Mouse (Mus musculus): ENCODE results near the gene Stxbp4. TPM values are rescaled to one million over a fixed set of nuclear protein-coding genes. Genes with fewer than 3 reads are reported as not detected.

Gene Stxbp4
- 23.5 and 25.7 TPM in 2 replicates for polyA plus RNA-seq (2015; fragmentation: Nextera tagmentation; extraction: Ambion mirVana)

GRCm38 (mm10) chr11:90637440-90638311, at the start of gene Stxbp4, which contains the start of gene Cox11:
Gene Stxbp4 (minus strand): TSS chr11:90638084.
Gene Cox11 (plus strand): TSS chr11:90638173.
- H3K27me3 ChIP-seq: no peaks in the 10 kb centered on the region
- peak within 1 kb of the TSS; percentile 96 for H3K27ac ChIP-seq
- peak within 1 kb of the TSS; percentile 99 for H3K9ac ChIP-seq
- WGBS: under 1% methylated on average over 48 of the region's 48 CpGs
- no peaks in the 10 kb centered on the region for H3K9me3 ChIP-seq
- peaks cover 31% of the 10 kb centered on the region for H3K4me1 ChIP-seq (replicated peaks)
- peak within 1 kb of the TSS; percentile 70 for H3K4me2 ChIP-seq
- peaks cover 17% of the 10 kb centered on the region for H3K36me3 ChIP-seq
- peak; percentile 96 for ATAC-seq (ENCODE audit: low FRiP score)
- H3K4me3 ChIP-seq: peak within 1 kb of the TSS; percentile 98

- Histone ChIP-seq H3K4me1 (replicated peaks) (peaks cover 20% of the 10 kb centered on the region), H3K36me3 (no peaks in the 10 kb centered on the region), H3K27ac (no peak overlapping the region), H3K4me2 (peak overlapping the region; percentile 82), H3K4me3 (peak overlapping the region; percentile 55), H3K9ac (peak overlapping the region; percentile 74), H3K9me3 (no peaks in the 10 kb centered on the region), H3K27me3 (peaks cover 11% of the 10 kb centered on the region; the same call in 1 of the 2 replicates)
- under 1% methylated on average over 17 of the region's 17 CpGs for WGBS
- peak; percentile 46 for ATAC-seq (ENCODE audit: low FRiP score)
Observed at GRCm38 (mm10) chr11:90687040-90687439, 49.2 kb upstream of the Stxbp4 start.

GRCm38 (mm10) chr11:90686287-90687025, 48.6 kb upstream of the Stxbp4 start:
- H3K4me2 ChIP-seq: peak overlapping the region; percentile 82
- no peaks in the 10 kb centered on the region for H3K36me3 ChIP-seq
- H3K4me1 ChIP-seq (replicated peaks): peaks cover 20% of the 10 kb centered on the region
- peak overlapping the region; percentile 55 for H3K4me3 ChIP-seq
- H3K9ac ChIP-seq: peak overlapping the region; percentile 74
- no peaks in the 10 kb centered on the region for H3K9me3 ChIP-seq
- ATAC-seq (ENCODE audit: low FRiP score): no peak
- H3K27ac ChIP-seq: no peak overlapping the region
- H3K27me3 ChIP-seq: peaks cover 11% of the 10 kb centered on the region; the same call in 1 of the 2 replicates
- 74% methylated on average over 13 of the region's 13 CpGs for WGBS

- no peak overlapping the region for H3K4me3 ChIP-seq
Observed at GRCm38 (mm10) chr11:90685196-90685595, 47.3 kb upstream of the Stxbp4 start.

GRCm38 (mm10) chr11:90684765-90685164, 46.9 kb upstream of the Stxbp4 start:
- H3K9me3 ChIP-seq: no peaks in the 10 kb centered on the region
- H3K9ac ChIP-seq: no peak overlapping the region
- H3K27me3 ChIP-seq: peaks cover 9% of the 10 kb centered on the region; the same call in 1 of the 2 replicates
- ATAC-seq (ENCODE audit: low FRiP score): no peak
- no peak overlapping the region for H3K4me3 ChIP-seq
- no peak overlapping the region for H3K4me2 ChIP-seq
- H3K27ac ChIP-seq: no peak overlapping the region
- 72% methylated on average over 6 of the region's 6 CpGs for WGBS
- H3K36me3 ChIP-seq: no peaks in the 10 kb centered on the region
- H3K4me1 ChIP-seq (replicated peaks): peaks cover 16% of the 10 kb centered on the region

More at GRCm38 (mm10) chr11:90685196-90685595, 47.3 kb upstream of the Stxbp4 start:
- Histone ChIP-seq H3K4me2 (no peak overlapping the region), H3K36me3 (no peaks in the 10 kb centered on the region), H3K27me3 (peaks cover 9% of the 10 kb centered on the region; the same call in 1 of the 2 replicates), H3K27ac (no peak overlapping the region), H3K9me3 (no peaks in the 10 kb centered on the region), H3K9ac (no peak overlapping the region; the same call in 1 of the 2 replicates), H3K4me1 (replicated peaks) (peaks cover 16% of the 10 kb centered on the region)
- WGBS: 78% methylated on average over 6 of the region's 6 CpGs
- no peak for ATAC-seq (ENCODE audit: low FRiP score)

- no peak overlapping the region for H3K27ac ChIP-seq
- no peak overlapping the region for H3K4me3 ChIP-seq
- H3K9me3 ChIP-seq: no peaks in the 10 kb centered on the region
- H3K9ac ChIP-seq: no peak overlapping the region
- no peak for ATAC-seq (ENCODE audit: low FRiP score)
- no peaks in the 10 kb centered on the region for H3K4me1 ChIP-seq (replicated peaks)
- no peaks in the 10 kb centered on the region for H3K27me3 ChIP-seq
- H3K36me3 ChIP-seq: no peaks in the 10 kb centered on the region
- H3K4me2 ChIP-seq: no peak overlapping the region
Observed at GRCm38 (mm10) chr11:90681171-90681570, 43.3 kb upstream of the Stxbp4 start.

- H3K9ac ChIP-seq: no peak overlapping the region
- H3K4me3 ChIP-seq: no peak overlapping the region
- no peaks in the 10 kb centered on the region for H3K36me3 ChIP-seq
- ATAC-seq (ENCODE audit: low FRiP score): no peak
- no peaks in the 10 kb centered on the region for H3K27me3 ChIP-seq
- WGBS: 90% methylated on average over 5 of the region's 5 CpGs
- no peak overlapping the region for H3K27ac ChIP-seq
- H3K9me3 ChIP-seq: no peaks in the 10 kb centered on the region
- H3K4me1 ChIP-seq (replicated peaks): no peaks in the 10 kb centered on the region
- H3K4me2 ChIP-seq: no peak overlapping the region
Observed at GRCm38 (mm10) chr11:90678582-90678981, 40.7 kb upstream of the Stxbp4 start.

- 66% methylated on average over 8 of the region's 8 CpGs for WGBS
- Histone ChIP-seq H3K27ac (no peak overlapping the region), H3K4me1 (replicated peaks) (no peaks in the 10 kb centered on the region), H3K9ac (no peak overlapping the region), H3K36me3 (no peaks in the 10 kb centered on the region), H3K4me3 (no peak overlapping the region), H3K4me2 (no peak overlapping the region), H3K27me3 (no peaks in the 10 kb centered on the region), H3K9me3 (no peaks in the 10 kb centered on the region)
- ATAC-seq (ENCODE audit: low FRiP score): no peak
Observed at GRCm38 (mm10) chr11:90677771-90678288, 39.9 kb upstream of the Stxbp4 start.

GRCm38 (mm10) chr11:90677027-90677426, 39.1 kb upstream of the Stxbp4 start:
- 95% methylated on average over 7 of the region's 7 CpGs for WGBS
- Histone ChIP-seq H3K36me3 (no peaks in the 10 kb centered on the region), H3K27me3 (no peaks in the 10 kb centered on the region), H3K4me3 (no peak overlapping the region), H3K9ac (no peak overlapping the region), H3K27ac (no peak overlapping the region), H3K4me1 (replicated peaks) (no peaks in the 10 kb centered on the region), H3K9me3 (no peaks in the 10 kb centered on the region), H3K4me2 (no peak overlapping the region)
- no peak for ATAC-seq (ENCODE audit: low FRiP score)

GRCm38 (mm10) chr11:90675479-90676110, 37.7 kb upstream of the Stxbp4 start:
- Histone ChIP-seq H3K27me3 (no peaks in the 10 kb centered on the region), H3K4me1 (replicated peaks) (no peaks in the 10 kb centered on the region), H3K27ac (no peak overlapping the region), H3K9ac (no peak overlapping the region), H3K9me3 (no peaks in the 10 kb centered on the region), H3K4me3 (no peak overlapping the region), H3K36me3 (no peaks in the 10 kb centered on the region), H3K4me2 (no peak overlapping the region)
- ATAC-seq (ENCODE audit: low FRiP score): no peak
- 84% methylated on average over 5 of the region's 5 CpGs for WGBS

- WGBS: 97% methylated on average over 6 of the region's 6 CpGs
- Histone ChIP-seq H3K36me3 (0 out of 2 replicates have a peak, but pooled peaks cover 6% of the 10 kb centered on the region), H3K27me3 (no peaks in the 10 kb centered on the region), H3K9me3 (no peaks in the 10 kb centered on the region), H3K4me2 (no peak overlapping the region), H3K4me3 (no peak overlapping the region), H3K9ac (no peak overlapping the region), H3K27ac (no peak overlapping the region), H3K4me1 (replicated peaks) (peaks cover 29% of the 10 kb centered on the region)
- no peak for ATAC-seq (ENCODE audit: low FRiP score)
Observed at GRCm38 (mm10) chr11:90667325-90667724, 29.4 kb upstream of the Stxbp4 start.

- WGBS: 89% methylated on average over 4 of the region's 4 CpGs
- Histone ChIP-seq H3K27me3 (no peaks in the 10 kb centered on the region), H3K9me3 (no peaks in the 10 kb centered on the region)
Observed at GRCm38 (mm10) chr11:90666916-90667315, 29.0 kb upstream of the Stxbp4 start.

More at GRCm38 (mm10) chr11:90666916-90667315, 29.0 kb upstream of the Stxbp4 start:
- Histone ChIP-seq H3K9ac (no peak overlapping the region), H3K27ac (no peak overlapping the region), H3K36me3 (peaks cover 6% of the 10 kb centered on the region; the same call in 1 of the 2 replicates), H3K4me1 (replicated peaks) (peaks cover 29% of the 10 kb centered on the region), H3K4me2 (no peak overlapping the region), H3K4me3 (no peak overlapping the region)
- ATAC-seq (ENCODE audit: low FRiP score): no peak
